Mouse (Mus musculus) hindbrain, embryonic 12.5 days (tissue): ENCODE results near the gene Armc10. TPM values are rescaled to one million over a fixed set of nuclear protein-coding genes. Genes with fewer than 3 reads are reported as not detected.

ENCODE experiments used
- ATAC-seq: fragments of 200-750 bp; cut with Nextera tagmentation; 2 replicates; pipeline ENCODE4 v1.8.0; 2017; ENCODE audit warnings: moderate TSS enrichment; ENCODE audit not compliant: low FRiP score
- H3K27ac ChIP-seq: fragments of 300-500 bp; sonication (generic); 2 replicates; pipeline ENCODE4 v1.5.1; 2016; ENCODE audit warnings: mild to moderate bottlenecking
- H3K27me3 ChIP-seq: fragments of 300-500 bp; sonication (generic); 2 replicates; pipeline ENCODE4 v1.6.1; 2016; ENCODE audit warnings: mild to moderate bottlenecking
- H3K36me3 ChIP-seq: fragments of 300-500 bp; sonication (generic); 2 replicates; pipeline ENCODE4 v1.6.1; 2016; ENCODE audit warnings: mild to moderate bottlenecking
- H3K4me1 ChIP-seq: fragments of 300-500 bp; sonication (generic); 2 replicates; pipeline ENCODE4 v1.6.1; 2016
- H3K4me2 ChIP-seq: fragments of 300-500 bp; sonication (generic); replicated peaks from 2 replicates; pipeline ENCODE4 v1.6.1; 2016; ENCODE audit warnings: mild to moderate bottlenecking
- H3K4me3 ChIP-seq: fragments of 300-500 bp; sonication (generic); 2 replicates; pipeline ENCODE4 v1.5.1; 2016; ENCODE audit warnings: mild to moderate bottlenecking
- H3K9ac ChIP-seq: fragments of 300-500 bp; sonication (generic); 2 replicates; pipeline ENCODE4 v1.6.1; 2016; ENCODE audit warnings: mild to moderate bottlenecking, moderate library complexity
- H3K9me3 ChIP-seq: fragments of 300-500 bp; sonication (generic); replicated peaks from 2 replicates; pipeline ENCODE4 v1.6.1; 2016; ENCODE audit warnings: mild to moderate bottlenecking
- WGBS: fragments of 180-500 bp; shearing (Covaris S2); methylation state at CpG from one replicate; pipeline ENCODE4 v1.1.7; 2016; 5-methylcytosine and 5-hydroxymethylcytosine counted together
- polyA plus RNA-seq: library from polyadenylated mRNA; unstranded; fragments of >200 nt; fragmentation: Nextera tagmentation; extraction: Ambion mirVana; gene quantifications from 2 replicates; pipeline ENCODE4 v1.2.1, GENCODE M21; 2016

Armc10 gene
- polyA plus RNA-seq, 1 experiment from 2014 or later = 67.5 TPM

DNA sequence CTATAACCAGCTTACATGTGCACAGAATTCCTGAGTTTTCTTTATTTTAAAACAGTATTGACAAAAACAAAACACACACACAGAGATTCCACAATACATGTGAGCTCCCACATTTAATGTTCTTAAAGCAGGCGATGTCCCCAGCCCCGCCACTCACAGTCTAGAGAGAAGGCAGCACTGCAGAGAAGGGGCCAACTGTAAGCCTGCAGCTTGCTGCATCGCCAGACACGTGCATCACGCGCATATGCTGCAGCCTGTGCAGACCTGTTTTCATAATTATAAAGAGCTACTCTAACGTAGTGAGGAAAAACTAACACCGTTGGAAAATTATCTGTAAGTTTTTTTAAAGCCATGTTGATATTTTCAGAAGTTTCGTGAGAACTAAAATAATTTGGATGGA is 28.1 kb downstream of the Armc10 start:
- no peak overlapping the region for H3K27ac ChIP-seq
- WGBS = 87% methylated on average over 9 of the region's 9 CpGs
- no peak overlapping the region for H3K9ac ChIP-seq
- ATAC-seq = no peak; the same call in 1 of the 2 replicates
- no peak overlapping the region for H3K4me2 ChIP-seq
- no peak overlapping the region for H3K4me3 ChIP-seq
- H3K36me3 ChIP-seq = peaks cover 24% of the 10 kb centered on the region
- H3K27me3 ChIP-seq = no peaks in the 10 kb centered on the region
- H3K9me3 ChIP-seq = 0 out of 2 replicates have a peak, but pooled peaks cover 2% of the 10 kb centered on the region
- H3K4me1 ChIP-seq = peaks cover 3% of the 10 kb centered on the region; the same call in 1 of the 2 replicates

DNA sequence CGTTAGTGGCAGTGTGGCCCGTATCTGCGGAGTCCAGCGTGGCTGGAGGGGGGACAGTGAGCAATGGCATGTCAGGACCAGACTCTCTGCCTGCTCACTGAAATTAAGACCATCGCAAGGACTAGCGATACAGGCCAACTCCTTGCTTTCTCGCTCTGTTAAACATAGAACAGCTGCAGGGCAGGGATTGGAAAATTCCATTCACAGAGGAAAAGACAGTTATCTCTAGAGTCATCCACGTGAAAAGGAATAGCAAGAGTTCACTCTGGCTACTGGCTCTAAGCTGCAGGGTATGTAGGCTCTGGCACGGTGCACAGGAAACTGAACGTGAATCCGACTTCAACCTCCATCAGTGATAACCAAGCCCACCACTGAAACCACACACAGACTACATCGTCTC is 29.4 kb downstream of the Armc10 start:
- Histone ChIP-seq H3K4me2 (no peak overlapping the region), H3K4me1 (peaks cover 3% of the 10 kb centered on the region; the same call in 1 of the 2 replicates), H3K4me3 (no peak overlapping the region), H3K27me3 (no peaks in the 10 kb centered on the region), H3K36me3 (peaks cover 24% of the 10 kb centered on the region), H3K9ac (no peak overlapping the region), H3K27ac (no peak overlapping the region), H3K9me3 (0 out of 2 replicates have a peak, but pooled peaks cover 2% of the 10 kb centered on the region)
- ATAC-seq = no peak
- WGBS = 86% methylated on average over 12 of the region's 12 CpGs

DNA sequence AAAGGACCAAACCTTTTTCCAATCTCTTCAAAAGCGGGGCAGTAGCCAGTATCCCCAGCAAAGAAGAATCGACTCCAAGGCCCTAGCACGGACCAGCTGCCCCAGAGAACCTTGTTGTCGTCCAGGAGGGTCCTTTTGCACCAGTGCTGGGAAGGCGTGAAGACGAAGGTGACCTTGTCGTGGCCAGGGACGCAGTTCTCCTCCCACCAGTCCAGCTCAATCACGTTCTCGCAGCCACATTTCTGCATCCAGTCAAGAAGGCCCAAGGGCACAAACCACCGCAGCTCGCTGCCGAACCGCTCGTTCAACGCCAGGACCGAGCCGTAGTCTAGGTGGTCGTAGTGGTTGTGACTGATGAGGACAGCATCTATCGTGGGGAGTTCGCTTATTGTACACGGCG is 29.9 kb downstream of the Armc10 start:
- WGBS = 96% methylated on average over 23 of the region's 23 CpGs
- Histone ChIP-seq H3K27ac (no peak overlapping the region), H3K27me3 (no peaks in the 10 kb centered on the region), H3K9me3 (0 out of 2 replicates have a peak, but pooled peaks cover 2% of the 10 kb centered on the region), H3K4me2 (no peak overlapping the region), H3K36me3 (peaks cover 24% of the 10 kb centered on the region), H3K4me1 (peaks cover 3% of the 10 kb centered on the region; the same call in 1 of the 2 replicates), H3K4me3 (no peak overlapping the region), H3K9ac (no peak overlapping the region)
- no peak for ATAC-seq

DNA sequence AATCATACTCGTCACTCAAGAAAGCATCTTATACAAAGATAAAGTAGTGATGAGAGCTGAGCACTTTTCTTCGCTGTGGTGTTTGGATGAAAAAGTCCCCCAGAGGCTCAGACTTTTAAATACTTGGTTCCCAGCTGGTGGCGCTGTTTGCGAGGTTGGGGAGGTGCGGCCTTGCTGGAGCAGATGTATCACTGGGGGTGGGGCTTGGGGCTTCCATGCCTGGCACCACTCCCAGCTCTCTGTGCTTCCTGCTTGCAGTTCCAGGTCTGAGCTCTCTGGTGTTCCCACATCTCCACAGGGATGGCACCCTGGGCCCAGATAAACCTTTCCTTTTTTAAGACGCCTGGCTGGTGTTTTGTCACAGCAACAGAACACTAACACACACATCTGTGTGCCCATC is 32.3 kb downstream of the Armc10 start:
- H3K4me2 ChIP-seq = no peak overlapping the region
- H3K9me3 ChIP-seq = 0 out of 2 replicates have a peak, but pooled peaks cover 2% of the 10 kb centered on the region
- H3K36me3 ChIP-seq = peaks cover 24% of the 10 kb centered on the region
- H3K4me3 ChIP-seq = no peak overlapping the region
- no peak overlapping the region for H3K27ac ChIP-seq
- no peak for ATAC-seq
- WGBS = 93% methylated on average over 6 of the region's 6 CpGs
- H3K27me3 ChIP-seq = no peaks in the 10 kb centered on the region
- H3K4me1 ChIP-seq = peaks cover 3% of the 10 kb centered on the region; the same call in 1 of the 2 replicates
- H3K9ac ChIP-seq = no peak overlapping the region

DNA sequence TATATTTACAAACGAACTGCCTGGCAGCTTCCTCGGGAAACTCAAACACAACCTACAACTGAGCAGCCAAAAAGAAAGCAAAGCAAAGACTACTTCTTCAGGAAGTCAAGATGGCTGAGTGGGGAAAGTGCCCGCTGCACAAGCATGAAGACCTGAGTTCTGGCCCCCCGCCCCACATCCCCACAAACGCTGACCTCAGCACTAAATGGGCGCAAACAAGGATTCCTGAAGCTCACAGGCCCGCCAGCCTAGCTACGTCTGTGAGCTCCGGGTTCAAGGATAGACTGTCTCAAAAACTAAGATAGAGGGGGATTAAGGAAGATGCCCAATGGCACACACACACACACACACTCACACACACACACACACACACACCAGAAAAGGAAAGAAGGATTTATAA is 32.8 kb downstream of the Armc10 start:
- 95% methylated on average over 9 of the region's 9 CpGs for WGBS
- H3K4me3 ChIP-seq = no peak overlapping the region
- H3K27ac ChIP-seq = no peak overlapping the region
- H3K9ac ChIP-seq = no peak overlapping the region
- no peaks in the 10 kb centered on the region for H3K27me3 ChIP-seq
- H3K4me1 ChIP-seq = peaks cover under 1% of the 10 kb centered on the region; the same call in 1 of the 2 replicates
- H3K4me2 ChIP-seq = no peak overlapping the region
- 0 out of 2 replicates have a peak, but pooled peaks cover 2% of the 10 kb centered on the region for H3K9me3 ChIP-seq
- peaks cover 28% of the 10 kb centered on the region for H3K36me3 ChIP-seq
- no peak for ATAC-seq

DNA sequence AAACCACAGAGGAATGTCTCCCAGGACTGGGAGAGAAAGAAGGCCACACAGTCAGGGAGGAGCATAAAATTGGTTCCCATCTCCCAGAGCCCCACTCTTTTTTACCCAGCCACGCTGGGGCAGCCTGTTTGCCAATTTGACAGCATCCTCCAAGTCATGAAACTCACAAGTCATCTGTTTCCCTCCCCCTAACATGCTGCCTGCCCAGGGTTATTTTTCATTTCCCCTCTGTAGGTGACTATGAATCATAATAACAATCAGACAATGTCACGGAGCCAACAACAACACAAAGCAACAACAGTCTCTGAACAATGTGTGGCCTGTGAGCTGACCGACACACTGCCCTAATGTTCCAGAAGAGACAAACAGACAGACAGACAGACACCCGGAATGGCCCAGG is 34.4 kb downstream of the Armc10 start:
- H3K36me3 ChIP-seq = peaks cover 27% of the 10 kb centered on the region
- 76% methylated on average over 4 of the region's 4 CpGs for WGBS

DNA sequence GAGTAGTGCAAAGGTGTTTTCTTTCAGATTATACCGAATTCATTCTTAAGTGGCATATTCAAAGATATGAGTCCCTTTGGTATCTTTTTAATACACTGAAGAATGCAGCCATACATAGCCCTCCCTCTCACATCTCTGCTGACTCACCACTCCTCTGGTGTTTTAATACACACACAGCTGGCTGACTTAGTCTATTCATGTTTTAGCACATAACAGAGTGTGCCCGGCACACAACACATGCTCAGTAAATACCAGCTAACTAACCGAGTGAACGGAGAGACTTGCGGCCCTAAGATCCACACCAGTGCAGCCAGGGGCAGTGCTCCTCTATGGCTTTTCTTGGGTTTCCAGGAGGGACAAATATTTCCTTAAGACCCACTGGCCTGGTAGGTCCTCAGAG is 35.3 kb downstream of the Armc10 start:
- WGBS = 83% methylated on average over 5 of the region's 5 CpGs

More for the DNA sequence above, 34.4 kb downstream of the Armc10 start:
- H3K9me3 ChIP-seq = 0 out of 2 replicates have a peak, but pooled peaks cover 2% of the 10 kb centered on the region
- H3K4me2 ChIP-seq = no peak overlapping the region
- H3K27me3 ChIP-seq = no peaks in the 10 kb centered on the region
- no peak overlapping the region for H3K4me3 ChIP-seq
- ATAC-seq = no peak
- no peak overlapping the region for H3K27ac ChIP-seq
- H3K9ac ChIP-seq = no peak overlapping the region
- H3K4me1 ChIP-seq = no peaks in the 10 kb centered on the region

DNA sequence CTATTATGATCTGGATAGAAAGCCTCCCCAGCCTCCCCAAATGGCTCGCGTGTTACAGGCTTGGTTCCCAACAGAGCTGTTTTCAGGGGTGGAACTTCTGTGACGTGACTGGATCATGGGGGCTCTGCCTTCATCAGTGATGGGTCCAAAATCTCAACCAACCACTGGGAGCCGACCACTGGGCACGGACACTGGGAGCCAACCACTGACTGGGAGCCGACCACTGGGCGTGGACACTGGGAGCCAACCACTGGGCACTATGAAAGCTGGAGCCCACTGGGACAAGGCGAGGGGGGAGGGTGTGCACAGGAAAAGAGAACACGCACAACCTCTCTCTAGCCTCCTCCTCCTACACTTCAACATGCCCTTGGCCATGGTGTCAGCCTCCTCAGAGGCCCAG is 38.2 kb downstream of the Armc10 start:
- 91% methylated on average over 9 of the region's 9 CpGs for whole genome bisulfite sequencing
- no peak for ATAC-seq
- Histone ChIP-seq H3K9me3 (no peaks in the 10 kb centered on the region), H3K36me3 (0 out of 2 replicates have a peak, but pooled peaks cover 11% of the 10 kb centered on the region), H3K9ac (no peak overlapping the region), H3K4me3 (no peak overlapping the region), H3K4me1 (no peaks in the 10 kb centered on the region), H3K4me2 (no peak overlapping the region), H3K27me3 (no peaks in the 10 kb centered on the region), H3K27ac (no peak overlapping the region)

More for the DNA sequence above, 35.3 kb downstream of the Armc10 start:
- Histone ChIP-seq H3K27ac (no peak overlapping the region), H3K4me1 (no peaks in the 10 kb centered on the region), H3K36me3 (peaks cover 18% of the 10 kb centered on the region; the same call in 1 of the 2 replicates), H3K9ac (no peak overlapping the region), H3K4me2 (no peak overlapping the region), H3K9me3 (0 out of 2 replicates have a peak, but pooled peaks cover 2% of the 10 kb centered on the region), H3K27me3 (no peaks in the 10 kb centered on the region), H3K4me3 (no peak overlapping the region)
- no peak for ATAC-seq

DNA sequence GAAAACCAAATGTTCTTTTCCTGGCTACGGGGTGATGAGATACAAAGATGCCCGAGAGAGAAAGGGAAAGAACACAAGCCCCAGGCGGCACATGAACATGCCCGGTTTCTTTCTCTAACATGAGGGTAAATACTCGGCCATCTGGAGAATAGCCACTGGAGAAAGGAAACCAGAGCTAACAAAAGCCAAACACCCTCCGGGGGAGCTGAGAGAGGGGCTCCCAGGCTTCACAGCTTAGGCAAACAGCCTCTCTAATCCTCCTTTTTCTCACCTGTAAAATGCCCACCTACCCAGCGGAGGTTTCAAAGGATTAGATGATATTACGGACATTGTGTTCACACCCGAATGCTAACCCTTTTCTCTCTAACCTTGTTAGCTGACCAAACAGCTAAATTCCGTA is 39.4 kb downstream of the Armc10 start:
- Histone ChIP-seq H3K36me3 (0 out of 2 replicates have a peak, but pooled peaks cover 11% of the 10 kb centered on the region), H3K27me3 (no peaks in the 10 kb centered on the region), H3K4me2 (no peak overlapping the region), H3K27ac (no peak overlapping the region), H3K4me1 (no peaks in the 10 kb centered on the region), H3K4me3 (no peak overlapping the region), H3K9ac (no peak overlapping the region), H3K9me3 (no peaks in the 10 kb centered on the region)
- 72% methylated on average over 10 of the region's 10 CpGs for WGBS
- ATAC-seq = no peak

DNA sequence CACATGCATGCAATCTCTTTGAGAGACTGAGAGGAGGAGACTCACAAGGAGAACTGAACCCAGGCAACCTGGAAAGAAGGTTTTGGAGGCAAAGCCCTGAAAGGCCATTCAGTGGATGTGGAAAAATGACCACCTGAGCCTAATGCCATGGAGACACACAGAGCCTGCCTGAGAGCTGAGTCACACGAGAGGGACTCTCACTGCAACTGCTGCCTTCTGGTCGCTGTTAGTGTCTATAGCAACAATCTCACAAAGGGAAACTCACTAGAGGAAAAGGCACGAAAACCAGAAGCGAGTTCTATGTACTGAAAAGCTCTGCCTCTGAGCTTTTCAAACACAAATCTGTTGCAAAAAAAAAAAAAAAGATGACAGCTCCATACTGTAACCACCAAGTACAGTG is 41.4 kb downstream of the Armc10 start:
- 70% methylated on average over 4 of the region's 4 CpGs for WGBS
- ATAC-seq = no peak
- H3K9me3 ChIP-seq = no peaks in the 10 kb centered on the region

DNA sequence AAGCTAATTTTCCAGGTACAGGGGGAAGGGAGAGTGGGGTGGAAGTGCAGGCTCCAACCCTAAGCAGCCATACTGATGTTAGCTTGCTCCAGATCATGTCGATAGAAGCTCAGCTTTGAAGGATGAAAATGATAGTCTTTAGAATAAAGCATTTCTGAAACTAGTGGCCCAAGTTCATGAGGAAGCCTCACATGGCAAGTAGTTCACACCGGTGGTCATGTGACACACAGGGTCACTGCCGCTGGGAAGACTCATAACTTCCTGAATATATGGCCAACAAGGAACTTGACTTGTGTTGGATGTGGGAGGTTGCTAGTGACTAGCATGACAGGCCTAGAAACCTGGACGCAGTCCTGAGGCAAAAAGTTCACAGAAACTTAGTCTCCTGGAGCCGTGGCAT is 46.6 kb downstream of the Armc10 start:
- Histone ChIP-seq H3K4me3 (no peak overlapping the region), H3K4me1 (no peaks in the 10 kb centered on the region), H3K27ac (no peak overlapping the region), H3K4me2 (no peak overlapping the region), H3K36me3 (no peaks in the 10 kb centered on the region), H3K9ac (no peak overlapping the region), H3K9me3 (no peaks in the 10 kb centered on the region), H3K27me3 (no peaks in the 10 kb centered on the region)
- no peak for ATAC-seq
- WGBS = 97% methylated on average over 5 of the region's 5 CpGs

More for the DNA sequence above, 41.4 kb downstream of the Armc10 start:
- Histone ChIP-seq H3K4me3 (no peak overlapping the region), H3K9ac (no peak overlapping the region), H3K4me2 (no peak overlapping the region), H3K27me3 (no peaks in the 10 kb centered on the region), H3K36me3 (0 out of 2 replicates have a peak, but pooled peaks cover 11% of the 10 kb centered on the region), H3K27ac (no peak overlapping the region), H3K4me1 (no peaks in the 10 kb centered on the region)

DNA sequence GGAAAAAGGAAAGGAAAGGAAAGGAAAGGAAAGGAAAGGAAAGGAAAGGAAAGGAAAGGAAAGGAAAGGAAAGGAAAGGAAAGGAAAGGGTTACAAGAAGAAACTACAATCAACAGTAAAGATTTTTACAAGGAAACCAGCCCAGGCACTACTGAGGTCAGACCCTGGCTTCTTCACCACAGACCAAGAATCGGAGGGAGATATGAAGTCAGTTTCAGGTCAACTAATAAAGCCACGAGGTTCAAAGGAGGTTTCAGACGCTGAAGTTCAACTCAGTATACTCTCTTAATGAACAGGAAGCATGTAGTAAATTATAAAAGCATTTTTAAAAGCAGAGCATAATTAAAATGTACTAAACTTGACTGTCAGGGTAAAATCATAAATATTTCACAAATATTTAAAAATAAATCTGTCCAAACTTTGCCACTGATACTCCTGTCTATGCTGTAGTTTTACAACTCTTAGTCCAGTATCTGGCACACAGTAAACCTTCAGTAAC is 47.8 kb downstream of the Armc10 start:
- WGBS = 77% methylated on average over 3 of the region's 3 CpGs
- H3K9ac ChIP-seq = no peak overlapping the region
- H3K36me3 ChIP-seq = no peaks in the 10 kb centered on the region
- no peak for ATAC-seq
- no peak overlapping the region for H3K4me2 ChIP-seq
- H3K27me3 ChIP-seq = no peaks in the 10 kb centered on the region
- H3K4me1 ChIP-seq = no peaks in the 10 kb centered on the region
- no peaks in the 10 kb centered on the region for H3K9me3 ChIP-seq
- no peak overlapping the region for H3K4me3 ChIP-seq
- H3K27ac ChIP-seq = no peak overlapping the region

DNA sequence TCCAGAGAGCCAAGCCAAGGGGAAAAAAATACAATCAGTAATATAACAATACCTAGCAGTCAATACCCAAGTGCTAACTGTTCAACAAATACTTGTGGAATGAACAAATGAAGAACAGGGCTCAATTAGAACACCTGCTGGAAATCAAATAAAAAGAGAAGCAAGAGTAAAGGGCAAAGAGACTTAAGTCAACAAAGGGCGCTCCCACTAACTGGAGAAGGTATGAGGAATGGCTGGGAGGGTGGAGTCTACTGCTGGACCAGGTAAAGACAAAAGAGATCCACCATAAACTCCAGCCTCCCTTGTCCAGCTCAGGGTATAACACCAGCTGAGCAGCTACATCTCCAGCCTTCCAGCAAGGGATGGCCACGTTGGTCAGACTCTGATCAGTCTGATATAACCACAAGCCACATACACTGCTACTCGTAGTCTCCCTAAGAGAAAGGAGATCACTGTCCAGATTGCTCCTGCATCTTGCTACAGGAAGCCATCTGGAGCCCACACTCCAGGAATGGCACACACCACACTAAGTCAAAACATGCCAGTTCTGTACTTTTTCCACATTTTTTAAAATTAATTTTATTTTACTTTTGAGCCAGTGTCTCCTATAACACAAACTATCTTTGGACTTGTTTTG is 49.4 kb downstream of the Armc10 start:
- ATAC-seq = no peak
- H3K4me2 ChIP-seq = no peak overlapping the region
- no peak overlapping the region for H3K27ac ChIP-seq

More for the DNA sequence above, 49.4 kb downstream of the Armc10 start:
- no peak overlapping the region for H3K9ac ChIP-seq
- no peak overlapping the region for H3K4me3 ChIP-seq
- no peaks in the 10 kb centered on the region; the same call in 1 of the 2 replicates for H3K4me1 ChIP-seq
- no peaks in the 10 kb centered on the region for H3K36me3 ChIP-seq
- no peaks in the 10 kb centered on the region for H3K27me3 ChIP-seq
- 96% methylated on average over 3 of the region's 3 CpGs for WGBS
- no peaks in the 10 kb centered on the region for H3K9me3 ChIP-seq
